Mouse (Mus musculus): ENCODE results near the gene Snrk. TPM values are rescaled to one million over a fixed set of nuclear protein-coding genes. Genes with fewer than 3 reads are reported as not detected.

Snrk gene
- polyA plus RNA-seq, 1 experiment from 2014 or later = 42.4 TPM

DNA sequence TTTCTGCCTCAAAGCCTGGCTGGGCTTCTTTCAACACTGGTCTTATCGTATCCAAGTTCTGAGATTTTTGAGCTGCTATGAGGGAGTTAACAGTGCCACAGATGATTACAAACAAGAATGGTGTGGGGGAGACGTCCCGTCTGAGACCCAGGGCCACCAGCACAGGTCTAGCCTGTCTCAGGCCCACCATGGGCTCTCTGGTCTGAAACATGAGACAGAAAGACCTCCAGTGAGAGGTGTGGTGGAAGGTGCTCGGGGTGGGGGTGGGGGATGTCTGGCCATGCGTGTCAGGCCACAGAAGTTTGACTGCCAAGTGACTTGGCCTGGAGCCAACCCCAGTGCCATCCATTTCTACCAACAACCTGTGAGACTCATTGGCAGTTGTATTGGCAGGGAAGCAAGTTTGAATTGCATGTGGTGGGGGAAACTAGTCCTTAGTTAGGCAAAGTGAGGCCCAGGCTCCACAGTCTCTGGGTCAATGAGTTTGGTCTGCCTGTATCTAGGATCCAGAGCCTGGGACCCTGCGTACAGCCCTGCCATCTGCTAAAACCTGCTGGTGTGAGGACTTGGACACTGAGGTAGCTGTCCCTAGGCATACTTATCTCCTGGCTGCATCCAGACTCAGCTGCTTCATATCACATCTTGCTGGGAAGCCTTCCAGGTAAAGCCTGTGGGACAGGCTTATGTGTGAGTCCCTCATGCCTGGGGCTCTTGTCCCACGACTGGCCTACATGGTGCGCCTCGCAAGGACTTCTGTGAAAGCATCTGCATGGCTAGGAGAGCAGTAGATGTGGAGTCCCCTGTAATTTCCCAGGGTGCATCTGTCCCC lies 56.6 kb downstream of the Snrk start:
- Histone ChIP-seq H3K36me3 (ENCODE audit: control insufficient read depth, insufficient read depth, low read length) (no peaks in the 10 kb centered on the region), H3K4me3 (ENCODE audit: low read depth, low read length) (no peak overlapping the region), H3K27ac (ENCODE audit: low read depth, low read length) (no peak overlapping the region), H3K4me2 (ENCODE audit: low read depth, low read length, severe bottlenecking) (no peak overlapping the region), H3K4me1 (replicated peaks; ENCODE audit: control insufficient read depth, insufficient read depth, low read length) (no peaks in the 10 kb centered on the region), H3K27me3 (ENCODE audit: control insufficient read depth, insufficient read depth, low read length) (no peaks in the 10 kb centered on the region), H3K9me3 (ENCODE audit: control insufficient read depth, low read length) (no peaks in the 10 kb centered on the region), H3K9ac (ENCODE audit: low read length) (no peak overlapping the region)
- DNase-seq (ENCODE audit: low spot score) = no peak
- no peak for ATAC-seq (replicated peaks; ENCODE audit: low FRiP score)
- 88% methylated on average over 9 of the region's 9 CpGs for WGBS

DNA sequence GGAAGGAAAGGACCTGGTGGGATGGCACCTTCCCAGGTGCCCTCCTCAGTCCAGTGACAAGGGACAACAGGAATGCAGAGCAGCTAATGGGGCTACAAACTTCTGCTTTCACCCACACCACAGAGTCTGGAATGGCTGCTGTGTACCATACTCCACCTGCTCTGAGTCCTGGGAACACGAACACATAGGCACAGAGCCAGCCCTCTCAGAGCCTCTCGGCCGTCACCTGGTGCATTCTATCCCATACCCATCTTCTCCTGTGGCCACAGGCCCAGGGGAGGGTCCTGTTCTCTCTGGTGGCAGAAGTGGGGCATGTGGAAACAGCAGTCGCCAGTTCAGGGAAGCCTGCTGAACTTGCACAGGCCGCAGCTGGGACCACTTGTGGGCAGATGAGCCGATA lies 57.7 kb downstream of the Snrk start:
- no peak for ATAC-seq (replicated peaks; ENCODE audit: low FRiP score)
- no peak overlapping the region for H3K27ac ChIP-seq (ENCODE audit: low read depth, low read length)
- H3K9ac ChIP-seq (ENCODE audit: low read length) = no peak overlapping the region

DNA sequence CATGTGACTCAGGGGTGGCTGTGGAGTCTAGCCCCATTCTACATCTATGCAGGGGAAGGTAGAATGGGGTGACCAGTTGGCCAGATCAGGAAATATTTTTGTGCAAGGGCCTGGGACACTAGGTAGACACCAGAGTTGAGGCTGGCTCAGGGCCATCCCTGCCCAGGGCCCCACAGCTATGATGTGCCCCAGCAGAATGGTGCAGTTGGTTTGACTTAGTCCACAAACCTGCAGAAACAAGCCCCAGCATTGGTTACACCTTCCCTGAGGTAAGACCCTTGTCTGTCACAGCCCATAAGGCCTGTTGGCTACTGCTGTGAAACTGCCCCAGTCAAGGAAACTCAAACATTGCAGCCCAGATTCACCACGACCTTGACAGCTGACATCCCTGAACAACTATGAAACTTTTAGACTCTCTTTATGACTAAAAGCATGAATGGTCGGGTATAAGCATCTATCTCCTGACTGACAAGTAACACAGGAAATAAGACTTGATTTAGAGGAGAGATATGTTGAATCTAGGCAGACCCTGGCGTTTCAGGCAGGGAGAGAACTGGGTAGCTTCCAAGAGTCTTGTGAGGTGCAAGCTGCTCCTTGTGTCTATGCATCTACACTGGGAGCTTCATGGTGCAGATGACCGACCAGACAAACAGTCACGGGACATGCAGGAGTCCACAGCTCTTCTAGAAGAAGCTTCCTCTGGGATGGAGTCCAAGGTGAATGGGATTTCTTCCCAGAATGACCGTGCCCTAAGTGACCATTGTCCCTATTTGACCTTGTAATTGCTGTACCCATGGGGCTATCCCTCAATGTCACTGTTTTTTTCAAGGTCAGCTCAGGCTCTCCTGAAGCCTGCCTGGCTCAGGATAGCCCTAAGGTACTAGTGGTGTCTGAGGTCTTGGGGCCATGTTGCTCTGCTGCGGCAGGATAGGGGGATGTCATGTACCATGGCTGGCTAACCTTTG lies 60.5 kb downstream of the Snrk start:
- Histone ChIP-seq H3K27ac (ENCODE audit: low read depth, low read length) (no peak overlapping the region), H3K4me2 (ENCODE audit: low read depth, low read length, severe bottlenecking) (no peak overlapping the region), H3K9ac (ENCODE audit: low read length) (no peak overlapping the region), H3K36me3 (ENCODE audit: control insufficient read depth, insufficient read depth, low read length) (no peaks in the 10 kb centered on the region), H3K9me3 (ENCODE audit: control insufficient read depth, low read length) (no peaks in the 10 kb centered on the region), H3K27me3 (ENCODE audit: control insufficient read depth, insufficient read depth, low read length) (no peaks in the 10 kb centered on the region), H3K4me3 (ENCODE audit: low read depth, low read length) (no peak overlapping the region), H3K4me1 (replicated peaks; ENCODE audit: control insufficient read depth, insufficient read depth, low read length) (no peaks in the 10 kb centered on the region)
- DNase-seq (ENCODE audit: low spot score) = no peak
- no peak for ATAC-seq (replicated peaks; ENCODE audit: low FRiP score)
- WGBS = 84% methylated on average over 7 of the region's 7 CpGs

More for the DNA sequence above, 57.7 kb downstream of the Snrk start:
- Histone ChIP-seq H3K27me3 (ENCODE audit: control insufficient read depth, insufficient read depth, low read length) (no peaks in the 10 kb centered on the region), H3K4me2 (ENCODE audit: low read depth, low read length, severe bottlenecking) (no peak overlapping the region), H3K4me3 (ENCODE audit: low read depth, low read length) (no peak overlapping the region), H3K36me3 (ENCODE audit: control insufficient read depth, insufficient read depth, low read length) (no peaks in the 10 kb centered on the region), H3K9me3 (ENCODE audit: control insufficient read depth, low read length) (no peaks in the 10 kb centered on the region), H3K4me1 (replicated peaks; ENCODE audit: control insufficient read depth, insufficient read depth, low read length) (no peaks in the 10 kb centered on the region)
- DNase-seq (ENCODE audit: low spot score) = no peak
- 91% methylated on average over 6 of the region's 6 CpGs for WGBS

DNA sequence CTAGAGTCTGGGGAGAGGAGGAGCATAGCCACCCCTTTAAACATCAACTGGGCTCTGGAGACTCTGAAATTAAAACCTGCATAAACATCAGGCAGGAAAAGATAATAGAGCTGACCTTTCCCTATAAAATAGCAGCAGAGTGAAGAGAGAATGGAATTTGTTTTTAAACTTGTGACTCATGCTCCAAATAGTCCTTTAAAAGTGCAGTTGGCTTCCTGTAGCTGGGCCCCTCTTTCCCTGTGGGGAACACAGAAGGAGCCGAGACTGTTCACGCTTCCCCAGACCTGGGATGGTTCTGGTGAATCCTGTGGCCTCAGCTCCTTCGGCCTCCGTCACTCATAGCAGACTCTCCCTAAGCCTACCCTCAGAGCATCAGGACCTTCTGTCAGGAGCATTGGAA lies 61.4 kb downstream of the Snrk start:
- Histone ChIP-seq H3K4me1 (replicated peaks; ENCODE audit: control insufficient read depth, insufficient read depth, low read length) (no peaks in the 10 kb centered on the region), H3K27ac (ENCODE audit: low read depth, low read length) (no peak overlapping the region), H3K27me3 (ENCODE audit: control insufficient read depth, insufficient read depth, low read length) (no peaks in the 10 kb centered on the region), H3K36me3 (ENCODE audit: control insufficient read depth, insufficient read depth, low read length) (no peaks in the 10 kb centered on the region), H3K9me3 (ENCODE audit: control insufficient read depth, low read length) (no peaks in the 10 kb centered on the region), H3K9ac (ENCODE audit: low read length) (no peak overlapping the region), H3K4me3 (ENCODE audit: low read depth, low read length) (no peak overlapping the region), H3K4me2 (ENCODE audit: low read depth, low read length, severe bottlenecking) (no peak overlapping the region)
- 78% methylated on average over 4 of the region's 4 CpGs for WGBS
- no peak for DNase-seq (ENCODE audit: low spot score)
- ATAC-seq (replicated peaks; ENCODE audit: low FRiP score) = no peak

DNA sequence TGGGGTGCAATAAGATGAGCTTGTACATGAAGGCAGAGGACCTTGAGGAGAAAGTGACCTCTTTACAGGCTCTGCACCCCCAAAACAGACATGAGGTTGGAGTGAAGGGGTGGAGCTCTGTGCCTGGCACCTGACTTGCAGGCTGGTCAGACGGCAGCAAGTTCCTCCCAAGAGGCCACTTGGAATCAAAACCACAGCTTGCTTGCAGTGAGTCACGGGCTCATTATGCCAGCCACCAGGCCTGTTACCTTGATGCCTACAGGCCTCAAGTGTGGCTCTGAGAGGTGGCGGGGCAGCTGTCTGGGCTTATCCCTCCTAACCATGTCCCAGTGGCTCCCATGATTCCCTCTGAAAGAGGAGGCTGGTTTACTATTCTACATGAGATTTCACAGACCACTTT lies 63.0 kb downstream of the Snrk start:
- WGBS = 87% methylated on average over 3 of the region's 3 CpGs
- Histone ChIP-seq H3K4me1 (replicated peaks; ENCODE audit: control insufficient read depth, insufficient read depth, low read length) (no peaks in the 10 kb centered on the region), H3K9me3 (ENCODE audit: control insufficient read depth, low read length) (no peaks in the 10 kb centered on the region), H3K36me3 (ENCODE audit: control insufficient read depth, insufficient read depth, low read length) (no peaks in the 10 kb centered on the region), H3K4me3 (ENCODE audit: low read depth, low read length) (no peak overlapping the region), H3K9ac (ENCODE audit: low read length) (no peak overlapping the region), H3K27ac (ENCODE audit: low read depth, low read length) (no peak overlapping the region), H3K4me2 (ENCODE audit: low read depth, low read length, severe bottlenecking) (no peak overlapping the region), H3K27me3 (ENCODE audit: control insufficient read depth, insufficient read depth, low read length) (no peaks in the 10 kb centered on the region)
- DNase-seq (ENCODE audit: low spot score) (no peak), ATAC-seq (replicated peaks; ENCODE audit: low FRiP score) (no peak)

DNA sequence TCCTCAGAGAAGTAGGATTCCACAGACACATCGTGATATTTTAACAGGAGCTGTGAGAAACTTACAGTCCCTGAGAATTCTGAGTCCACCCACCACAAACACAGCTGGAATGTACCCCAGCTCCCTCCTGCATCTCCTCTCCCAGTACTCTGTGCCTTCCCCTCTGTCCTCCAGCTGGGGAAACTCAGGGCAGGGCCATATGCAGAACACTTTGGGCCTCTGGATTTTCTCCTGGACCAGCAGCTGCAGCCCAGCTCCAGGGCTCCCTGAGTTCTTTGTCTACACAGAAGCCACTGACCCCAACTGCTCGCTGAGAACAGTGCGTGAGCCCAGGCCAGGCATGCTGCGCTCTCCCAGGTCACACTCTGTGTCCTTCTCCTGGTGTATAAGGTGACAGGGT lies 66.0 kb downstream of the Snrk start:
- no peak for ATAC-seq (replicated peaks; ENCODE audit: low FRiP score)
- no peak overlapping the region for H3K9ac ChIP-seq (ENCODE audit: low read length)
- no peaks in the 10 kb centered on the region for H3K27me3 ChIP-seq (ENCODE audit: control insufficient read depth, insufficient read depth, low read length)
- H3K4me1 ChIP-seq (replicated peaks; ENCODE audit: control insufficient read depth, insufficient read depth, low read length) = no peaks in the 10 kb centered on the region
- H3K27ac ChIP-seq (ENCODE audit: low read depth, low read length) = no peak overlapping the region
- WGBS = 85% methylated on average over 4 of the region's 4 CpGs
- no peak overlapping the region for H3K4me3 ChIP-seq (ENCODE audit: low read depth, low read length)
- no peaks in the 10 kb centered on the region for H3K9me3 ChIP-seq (ENCODE audit: control insufficient read depth, low read length)
- no peak overlapping the region for H3K4me2 ChIP-seq (ENCODE audit: low read depth, low read length, severe bottlenecking)
- no peaks in the 10 kb centered on the region for H3K36me3 ChIP-seq (ENCODE audit: control insufficient read depth, insufficient read depth, low read length)
- DNase-seq (ENCODE audit: low spot score) = no peak

DNA sequence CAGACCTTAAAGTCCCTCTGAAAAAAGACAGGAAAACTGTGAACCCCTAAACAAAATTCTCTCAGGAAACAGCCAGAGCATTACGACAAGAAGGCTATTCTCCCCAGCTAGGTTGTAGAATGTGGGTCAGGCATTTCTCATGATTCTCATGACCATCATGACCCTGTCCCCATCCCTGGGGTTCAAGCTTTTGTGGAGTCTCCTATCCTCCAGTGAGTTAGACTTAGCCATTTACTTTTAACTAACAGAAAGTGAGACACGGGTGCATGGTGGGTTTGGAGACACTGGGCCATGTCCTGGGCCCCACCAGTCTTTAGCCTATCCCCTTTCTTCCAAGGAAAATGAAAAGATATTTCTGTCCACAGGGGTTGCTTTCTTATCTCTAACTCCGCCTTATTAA lies 67.3 kb downstream of the Snrk start:
- WGBS = 96% methylated on average over 3 of the region's 3 CpGs
- Histone ChIP-seq H3K4me3 (ENCODE audit: low read depth, low read length) (no peak overlapping the region), H3K36me3 (ENCODE audit: control insufficient read depth, insufficient read depth, low read length) (no peaks in the 10 kb centered on the region), H3K4me2 (ENCODE audit: low read depth, low read length, severe bottlenecking) (no peak overlapping the region), H3K9me3 (ENCODE audit: control insufficient read depth, low read length) (no peaks in the 10 kb centered on the region), H3K9ac (ENCODE audit: low read length) (no peak overlapping the region), H3K27me3 (ENCODE audit: control insufficient read depth, insufficient read depth, low read length) (no peaks in the 10 kb centered on the region), H3K27ac (ENCODE audit: low read depth, low read length) (no peak overlapping the region), H3K4me1 (replicated peaks; ENCODE audit: control insufficient read depth, insufficient read depth, low read length) (no peaks in the 10 kb centered on the region)
- no peak for DNase-seq (ENCODE audit: low spot score)
- ATAC-seq (replicated peaks; ENCODE audit: low FRiP score) = no peak

DNA sequence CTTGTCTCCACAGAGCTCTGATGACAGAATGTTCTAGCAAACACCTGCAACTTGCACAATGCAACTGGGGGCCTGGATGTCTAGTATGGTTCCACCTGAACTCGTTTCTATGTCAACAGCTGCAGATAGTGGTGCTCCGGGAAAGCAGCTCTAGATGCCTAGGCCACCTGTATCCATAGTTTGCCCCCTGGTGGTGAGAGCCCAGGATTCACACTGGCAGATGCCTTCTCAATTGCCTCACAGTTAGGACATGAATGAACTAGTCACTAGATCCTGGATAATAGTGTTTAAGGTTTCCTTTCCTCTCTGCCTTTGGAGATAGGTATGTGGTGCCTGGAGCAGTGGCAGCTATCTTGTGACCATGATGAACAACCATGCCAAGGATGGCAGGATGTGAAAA lies 68.0 kb downstream of the Snrk start:
- Histone ChIP-seq H3K27ac (ENCODE audit: low read depth, low read length) (no peak overlapping the region), H3K4me1 (replicated peaks; ENCODE audit: control insufficient read depth, insufficient read depth, low read length) (no peaks in the 10 kb centered on the region), H3K9me3 (ENCODE audit: control insufficient read depth, low read length) (no peaks in the 10 kb centered on the region), H3K9ac (ENCODE audit: low read length) (no peak overlapping the region), H3K27me3 (ENCODE audit: control insufficient read depth, insufficient read depth, low read length) (no peaks in the 10 kb centered on the region), H3K4me2 (ENCODE audit: low read depth, low read length, severe bottlenecking) (no peak overlapping the region), H3K4me3 (ENCODE audit: low read depth, low read length) (no peak overlapping the region), H3K36me3 (ENCODE audit: control insufficient read depth, insufficient read depth, low read length) (no peaks in the 10 kb centered on the region)
- no peak for ATAC-seq (replicated peaks; ENCODE audit: low FRiP score)
- peak; percentile 70 for DNase-seq (ENCODE audit: low spot score)
- 38% methylated on average over 2 of the region's 2 CpGs for WGBS

Data from forebrain, embryonic 11.5 days (tissue).